Mouse (Mus musculus): ENCODE data around the gene Nptxr. TPM values are rescaled to one million over a fixed set of nuclear protein-coding genes. Genes with fewer than 3 reads are reported as not detected.

The Nptxr gene
- polyA plus RNA-seq, 1 experiment from 2014 or later: 2.5 TPM

GRCm38 (mm10) chr15:79833251-79834050 lies 28.9 kb upstream of the Nptxr start:
- H3K4me1 ChIP-seq (ENCODE audit: control insufficient read depth, insufficient read depth, low read length): peaks cover 32% of the 10 kb centered on the region
- peak overlapping the region; percentile 96 for H3K9ac ChIP-seq (ENCODE audit: low read length)

GRCm38 (mm10) chr15:79832064-79832900 lies 27.7 kb upstream of the Nptxr start:
- WGBS: 31% methylated on average over 18 of the region's 18 CpGs
- no peaks in the 10 kb centered on the region for H3K9me3 ChIP-seq (replicated peaks; ENCODE audit: control insufficient read depth, low read length)
- peak overlapping the region; percentile 96 for H3K27ac ChIP-seq (ENCODE audit: low read length)
- 0 out of 2 replicates have a peak, but pooled peaks cover 11% of the 10 kb centered on the region for H3K36me3 ChIP-seq (ENCODE audit: control insufficient read depth, insufficient read depth, low read length)
- peaks cover 38% of the 10 kb centered on the region for H3K4me1 ChIP-seq (ENCODE audit: control insufficient read depth, insufficient read depth, low read length)
- H3K4me2 ChIP-seq (ENCODE audit: low read depth, low read length): peak overlapping the region; percentile 86
- H3K4me3 ChIP-seq (replicated peaks; ENCODE audit: low read length): peak overlapping the region; percentile 85
- H3K27me3 ChIP-seq (ENCODE audit: control insufficient read depth, insufficient read depth, low read length): no peaks in the 10 kb centered on the region
- ATAC-seq (ENCODE audit: insufficient read depth, low FRiP score): no peak
- peak overlapping the region; percentile 96 for H3K9ac ChIP-seq (ENCODE audit: low read length)

More at GRCm38 (mm10) chr15:79833251-79834050, 28.9 kb upstream of the Nptxr start:
- peak; percentile 12; the same call in 1 of the 2 replicates for ATAC-seq (ENCODE audit: insufficient read depth, low FRiP score)
- WGBS: under 1% methylated on average over 41 of the region's 41 CpGs
- H3K27me3 ChIP-seq (ENCODE audit: control insufficient read depth, insufficient read depth, low read length): no peaks in the 10 kb centered on the region
- peak overlapping the region; percentile 86 for H3K4me2 ChIP-seq (ENCODE audit: low read depth, low read length)
- 0 out of 2 replicates have a peak, but pooled peaks cover 2% of the 10 kb centered on the region for H3K36me3 ChIP-seq (ENCODE audit: control insufficient read depth, insufficient read depth, low read length)
- H3K9me3 ChIP-seq (replicated peaks; ENCODE audit: control insufficient read depth, low read length): no peaks in the 10 kb centered on the region
- H3K4me3 ChIP-seq (replicated peaks; ENCODE audit: low read length): peak overlapping the region; percentile 85
- H3K27ac ChIP-seq (ENCODE audit: low read length): peak overlapping the region; percentile 96

GRCm38 (mm10) chr15:79830388-79830787 lies 25.8 kb upstream of the Nptxr start:
- WGBS: 14% methylated on average over 4 of the region's 4 CpGs
- Histone ChIP-seq H3K4me3 (replicated peaks; ENCODE audit: low read length) (no peak overlapping the region), H3K27me3 (ENCODE audit: control insufficient read depth, insufficient read depth, low read length) (no peaks in the 10 kb centered on the region), H3K9ac (ENCODE audit: low read length) (no peak overlapping the region), H3K4me2 (ENCODE audit: low read depth, low read length) (no peak overlapping the region), H3K27ac (ENCODE audit: low read length) (no peak overlapping the region), H3K4me1 (ENCODE audit: control insufficient read depth, insufficient read depth, low read length) (peaks cover 48% of the 10 kb centered on the region), H3K9me3 (replicated peaks; ENCODE audit: control insufficient read depth, low read length) (no peaks in the 10 kb centered on the region), H3K36me3 (ENCODE audit: control insufficient read depth, insufficient read depth, low read length) (0 out of 2 replicates have a peak, but pooled peaks cover 11% of the 10 kb centered on the region)
- no peak for ATAC-seq (ENCODE audit: insufficient read depth, low FRiP score)

GRCm38 (mm10) chr15:79829431-79829830 lies 24.9 kb upstream of the Nptxr start:
- H3K4me1 ChIP-seq (ENCODE audit: control insufficient read depth, insufficient read depth, low read length): peaks cover 44% of the 10 kb centered on the region
- WGBS: 82% methylated on average over 5 of the region's 5 CpGs
- H3K9ac ChIP-seq (ENCODE audit: low read length): 0 out of 2 replicates have a peak overlapping the region, but pooled peaks have one; percentile 10
- H3K36me3 ChIP-seq (ENCODE audit: control insufficient read depth, insufficient read depth, low read length): 0 out of 2 replicates have a peak, but pooled peaks cover 11% of the 10 kb centered on the region
- H3K27me3 ChIP-seq (ENCODE audit: control insufficient read depth, insufficient read depth, low read length): no peaks in the 10 kb centered on the region
- no peak overlapping the region for H3K4me3 ChIP-seq (replicated peaks; ENCODE audit: low read length)
- H3K4me2 ChIP-seq (ENCODE audit: low read depth, low read length): no peak overlapping the region
- no peak for ATAC-seq (ENCODE audit: insufficient read depth, low FRiP score)
- H3K9me3 ChIP-seq (replicated peaks; ENCODE audit: control insufficient read depth, low read length): no peaks in the 10 kb centered on the region
- no peak overlapping the region for H3K27ac ChIP-seq (ENCODE audit: low read length)

- H3K4me2 ChIP-seq (ENCODE audit: low read depth, low read length): peak overlapping the region; percentile 14; the same call in 1 of the 2 replicates
These were observed 23.9 kb upstream of the Nptxr start for GRCm38 (mm10) chr15:79828366-79829035.

GRCm38 (mm10) chr15:79827778-79828210 lies 23.2 kb upstream of the Nptxr start:
- no peak overlapping the region; the same call in 1 of the 2 replicates for H3K9ac ChIP-seq (ENCODE audit: low read length)
- no peak overlapping the region for H3K4me3 ChIP-seq (replicated peaks; ENCODE audit: low read length)
- H3K27me3 ChIP-seq (ENCODE audit: control insufficient read depth, insufficient read depth, low read length): no peaks in the 10 kb centered on the region
- H3K4me1 ChIP-seq (ENCODE audit: control insufficient read depth, insufficient read depth, low read length): peaks cover 48% of the 10 kb centered on the region
- WGBS: 89% methylated on average over 11 of the region's 11 CpGs
- H3K9me3 ChIP-seq (replicated peaks; ENCODE audit: control insufficient read depth, low read length): no peaks in the 10 kb centered on the region
- ATAC-seq (ENCODE audit: insufficient read depth, low FRiP score): no peak
- H3K36me3 ChIP-seq (ENCODE audit: control insufficient read depth, insufficient read depth, low read length): peaks cover 18% of the 10 kb centered on the region; the same call in 1 of the 2 replicates
- H3K27ac ChIP-seq (ENCODE audit: low read length): no peak overlapping the region
- H3K4me2 ChIP-seq (ENCODE audit: low read depth, low read length): no peak overlapping the region

More at GRCm38 (mm10) chr15:79828366-79829035, 23.9 kb upstream of the Nptxr start:
- H3K36me3 ChIP-seq (ENCODE audit: control insufficient read depth, insufficient read depth, low read length): peaks cover 11% of the 10 kb centered on the region; the same call in 1 of the 2 replicates
- 66% methylated on average over 46 of the region's 46 CpGs for WGBS
- no peak for ATAC-seq (ENCODE audit: insufficient read depth, low FRiP score)
- H3K4me3 ChIP-seq (replicated peaks; ENCODE audit: low read length): no peak overlapping the region
- H3K9ac ChIP-seq (ENCODE audit: low read length): no peak overlapping the region; the same call in 1 of the 2 replicates
- no peak overlapping the region for H3K27ac ChIP-seq (ENCODE audit: low read length)
- peaks cover 45% of the 10 kb centered on the region for H3K4me1 ChIP-seq (ENCODE audit: control insufficient read depth, insufficient read depth, low read length)
- no peaks in the 10 kb centered on the region for H3K27me3 ChIP-seq (ENCODE audit: control insufficient read depth, insufficient read depth, low read length)
- H3K9me3 ChIP-seq (replicated peaks; ENCODE audit: control insufficient read depth, low read length): no peaks in the 10 kb centered on the region

GRCm38 (mm10) chr15:79827061-79827777 lies 22.7 kb upstream of the Nptxr start:
- ATAC-seq (ENCODE audit: insufficient read depth, low FRiP score): no peak
- Histone ChIP-seq H3K9ac (ENCODE audit: low read length) (no peak overlapping the region; the same call in 1 of the 2 replicates), H3K9me3 (replicated peaks; ENCODE audit: control insufficient read depth, low read length) (no peaks in the 10 kb centered on the region), H3K4me2 (ENCODE audit: low read depth, low read length) (no peak overlapping the region), H3K27ac (ENCODE audit: low read length) (no peak overlapping the region), H3K4me1 (ENCODE audit: control insufficient read depth, insufficient read depth, low read length) (peaks cover 43% of the 10 kb centered on the region), H3K4me3 (replicated peaks; ENCODE audit: low read length) (no peak overlapping the region), H3K36me3 (ENCODE audit: control insufficient read depth, insufficient read depth, low read length) (peaks cover 19% of the 10 kb centered on the region; the same call in 1 of the 2 replicates), H3K27me3 (ENCODE audit: control insufficient read depth, insufficient read depth, low read length) (no peaks in the 10 kb centered on the region)
- 81% methylated on average over 14 of the region's 14 CpGs for WGBS

Data from stomach, embryonic 16.5 days (tissue).